8 mouse cellular contexts compared by ENCODE assay signal in the genomic region with DNA sequence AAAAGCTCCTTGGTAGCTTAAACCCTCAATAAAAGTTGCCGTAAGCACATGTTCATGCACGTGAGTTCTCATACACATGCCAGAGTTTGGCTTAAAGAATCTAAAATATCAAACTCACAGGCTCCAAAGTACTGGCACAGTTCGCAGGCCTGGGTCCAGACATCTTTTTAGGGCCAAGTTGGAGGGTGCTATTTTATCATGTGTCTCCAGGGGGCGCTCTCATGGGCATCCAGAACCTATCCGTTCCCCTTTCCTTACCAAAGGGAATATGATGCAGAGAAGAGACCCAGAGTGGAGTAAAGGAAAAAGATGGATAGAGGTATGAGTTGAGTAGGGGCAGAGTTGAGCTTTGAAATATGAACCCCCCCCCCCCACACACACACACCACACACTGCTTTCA.
DNase-seq lines count a peak whose midpoint lies in the region; ATAC-seq and TF ChIP-seq lines count a peak whose summit lies in the region.

No protein-coding gene starts in this region.

- ATAC-seq in hindbrain, embryonic 11.5 days (ENCODE audit: low FRiP score) = no peak
- ATAC-seq in stomach, postnatal 0 days (ENCODE audit: low FRiP score, low TSS enrichment) = no peak

- H3K9me3 ChIP-seq in hindbrain, embryonic 11.5 days (ENCODE audit: control insufficient read depth, low read length) = no peaks in the 10 kb centered on the region
- H3K9me3 ChIP-seq in hindbrain, embryonic 10.5 days = no peaks in the 10 kb centered on the region
- no peaks in the 10 kb centered on the region for H3K9me3 ChIP-seq in stomach, postnatal 0 days (ENCODE audit: control insufficient read depth, low read length)

- 48% methylated on average over 5 of the region's 5 CpGs for WGBS in hindbrain, embryonic 11.5 days
- 51% methylated on average over 5 of the region's 5 CpGs for WGBS in hindbrain, embryonic 10.5 days
- 34% methylated on average over 5 of the region's 5 CpGs for WGBS in cerebellum, adult 2 months
- WGBS in stomach, postnatal 0 days = 53% methylated on average over 5 of the region's 5 CpGs

- no peak for TF ChIP-seq EP300 in stomach, postnatal 0 days (optimal IDR thresholded peaks at IDR 0.05)

- H3K4me2 ChIP-seq in hindbrain, embryonic 11.5 days (replicated peaks; ENCODE audit: low read depth, low read length) = no peak overlapping the region
- H3K4me2 ChIP-seq in stomach, postnatal 0 days (replicated peaks; ENCODE audit: low read depth) = no peak overlapping the region

- no peaks in the 10 kb centered on the region for H3K4me1 ChIP-seq in hindbrain, embryonic 11.5 days (replicated peaks; ENCODE audit: control insufficient read depth, insufficient read depth, low read length)
- H3K4me1 ChIP-seq in hindbrain, embryonic 10.5 days (replicated peaks) = peaks cover 32% of the 10 kb centered on the region
- peaks cover 3% of the 10 kb centered on the region; the same call in 1 of the 2 replicates for H3K4me1 ChIP-seq in cerebellum, adult 2 months (ENCODE audit: control insufficient read depth, insufficient read depth, low read length)
- H3K4me1 ChIP-seq in stomach, postnatal 0 days (replicated peaks; ENCODE audit: control insufficient read depth, insufficient read depth) = no peaks in the 10 kb centered on the region

- H3K36me3 ChIP-seq in hindbrain, embryonic 11.5 days (ENCODE audit: control insufficient read depth, insufficient read depth, low read length) = no peaks in the 10 kb centered on the region
- H3K36me3 ChIP-seq in hindbrain, embryonic 10.5 days = no peaks in the 10 kb centered on the region
- no peaks in the 10 kb centered on the region for H3K36me3 ChIP-seq in stomach, postnatal 0 days (ENCODE audit: control insufficient read depth, insufficient read depth, low read length)

- no peaks in the 10 kb centered on the region for H3K27me3 ChIP-seq in hindbrain, embryonic 11.5 days (ENCODE audit: control insufficient read depth, insufficient read depth, low read length)
- no peaks in the 10 kb centered on the region for H3K27me3 ChIP-seq in hindbrain, embryonic 10.5 days (ENCODE audit: insufficient read depth, poor library complexity, severe bottlenecking)
- no peaks in the 10 kb centered on the region for H3K27me3 ChIP-seq in cerebellum, adult 2 months (ENCODE audit: control insufficient read depth, insufficient read depth, low read length)
- H3K27me3 ChIP-seq in stomach, postnatal 0 days (ENCODE audit: control insufficient read depth, insufficient read depth, low read length) = no peaks in the 10 kb centered on the region

- TF ChIP-seq CTCF in cerebellum, adult 2 months (IDR thresholded peaks at IDR 0.05; ENCODE audit: borderline replicate concordance, insufficient read depth, low read depth, low read length) = peak; percentile 54; the same call in 1 of the 2 replicates
- peak; percentile 58 for TF ChIP-seq CTCF in stomach, postnatal 0 days (IDR thresholded peaks at IDR 0.05; ENCODE audit: low read depth)

- DNase-seq in hindbrain, embryonic 11.5 days (ENCODE audit: low spot score) = peak; percentile 64
- DNase-seq in hindbrain, embryonic 10.5 days (ENCODE audit: low spot score) = no peak
- DNase-seq in thymus, postnatal 14 days = peak; percentile 4
- no peak for DNase-seq in thymus, adult 18-20 months
- DNase-seq in cerebellum, adult 2 months = peak; percentile 47 to 48
- no peak for DNase-seq in stomach, postnatal 0 days (ENCODE audit: low spot score)
- DNase-seq in frontal cortex, postnatal 25 days (ENCODE audit: low spot score in 2 of 2) = no peak
- DNase-seq in thymus, postnatal 36 days = no peak

- H3K27ac ChIP-seq in hindbrain, embryonic 11.5 days (ENCODE audit: low read depth, low read length) = no peak overlapping the region
- H3K27ac ChIP-seq in hindbrain, embryonic 10.5 days = no peak overlapping the region
- H3K27ac ChIP-seq in cerebellum, adult 2 months (ENCODE audit: insufficient read depth, low read length) = no peak overlapping the region
- no peak overlapping the region for H3K27ac ChIP-seq in stomach, postnatal 0 days (replicated peaks)

- no peak overlapping the region for H3K4me3 ChIP-seq in hindbrain, embryonic 11.5 days (ENCODE audit: low read depth, low read length)
- H3K4me3 ChIP-seq in hindbrain, embryonic 10.5 days = no peak overlapping the region
- no peak overlapping the region for H3K4me3 ChIP-seq in cerebellum, adult 2 months (replicated peaks; ENCODE audit: insufficient read depth, low read depth, low read length)
- H3K4me3 ChIP-seq in stomach, postnatal 0 days (ENCODE audit: low read depth, low read length) = no peak overlapping the region

- TF ChIP-seq POLR2A in cerebellum, adult 2 months (IDR thresholded peaks at IDR 0.05; ENCODE audit: borderline replicate concordance, insufficient read depth, low read length) = no peak

- no peak overlapping the region for H3K9ac ChIP-seq in hindbrain, embryonic 11.5 days (ENCODE audit: low read depth, low read length)
- H3K9ac ChIP-seq in stomach, postnatal 0 days (ENCODE audit: low read length) = no peak overlapping the region

Comparison
In these comparisons a context has a peak if more than half of its experiments do, and no peak if none do; other contexts are left out.
1. DNase-seq: peak in hindbrain, embryonic 11.5 days (single experiment), thymus, postnatal 14 days (single experiment) and cerebellum, adult 2 months (2 of 2); none in hindbrain, embryonic 10.5 days (single experiment), thymus, adult 18-20 months (0 of 2), stomach, postnatal 0 days (single experiment), frontal cortex, postnatal 25 days (0 of 2) and thymus, postnatal 36 days (0 of 2).